In the genomic region with DNA sequence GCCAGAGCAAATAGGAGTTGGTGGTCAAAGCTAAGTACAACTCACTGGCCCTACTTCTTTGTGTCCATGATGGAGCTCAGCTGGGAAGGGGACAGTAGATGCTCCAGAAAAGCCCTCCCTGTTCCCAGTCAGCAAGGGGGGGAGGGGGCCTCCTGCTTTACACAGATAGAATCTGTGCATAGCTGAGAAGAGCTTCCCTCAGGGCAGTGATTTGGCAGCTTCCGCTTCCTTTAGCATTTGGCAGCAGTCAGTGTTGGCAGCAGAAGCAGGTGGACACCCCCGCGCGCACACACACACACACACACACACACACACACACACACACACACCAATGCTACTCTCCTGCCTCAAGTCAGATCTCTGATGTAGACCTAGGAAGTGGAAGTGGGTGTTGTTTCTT, we compare ENCODE assay signal across 9 mouse cellular contexts. TPM values are rescaled to one million over a fixed set of nuclear protein-coding genes. Genes with fewer than 3 reads are reported as not detected.
A peak's percentile ranks its signal among the peaks of the same experiment; 100 is the strongest.
DNase-seq lines count a peak whose midpoint lies in the region; ATAC-seq and TF ChIP-seq lines count a peak whose summit lies in the region.
"Had no signal": no experiment of that assay in that cellular context is flagged by ENCODE, and none has a peak within 500 bp of the region (broad histone marks: within the 10 kb centered on the region; RNA-seq: fewer than 3 reads in every experiment).

No protein-coding gene starts in this region.

- no peaks in the 10 kb centered on the region for H3K9me3 ChIP-seq in hindbrain, embryonic 11.5 days (ENCODE audit: control insufficient read depth, low read length)
- H3K9me3 ChIP-seq: stomach, embryonic 15.5 days had no signal

- no peak for TF ChIP-seq CTCF in gastrocnemius, adult 2 months (IDR thresholded peaks at IDR 0.05)

- H3K9ac ChIP-seq in hindbrain, embryonic 11.5 days (ENCODE audit: low read depth, low read length): no peak overlapping the region
- H3K9ac ChIP-seq: stomach, embryonic 15.5 days had no signal

- DNase-seq in gastrocnemius, adult 2 months: no peak
- DNase-seq in gastrocnemius, postnatal 14 days: no peak
- DNase-seq in testis, postnatal 10 days (ENCODE audit: low spot score): peak; percentile 54
- DNase-seq in testis, postnatal 14 days (ENCODE audit: low spot score): no peak
- DNase-seq in kidney, postnatal 4 days: peak; percentile 55 to 62
- DNase-seq in adipocyte (ENCODE audit: low spot score): no peak
- no peak for DNase-seq in hindbrain, embryonic 11.5 days (ENCODE audit: low spot score)

- peak overlapping the region; percentile 48 for H3K27ac ChIP-seq in gastrocnemius, adult 2 months
- no peak overlapping the region for H3K27ac ChIP-seq in hindbrain, embryonic 11.5 days (ENCODE audit: low read depth, low read length)
- H3K27ac ChIP-seq: stomach, embryonic 15.5 days had no signal

- no peak overlapping the region for H3K4me2 ChIP-seq in hindbrain, embryonic 11.5 days (replicated peaks; ENCODE audit: low read depth, low read length)
- H3K4me2 ChIP-seq: stomach, embryonic 15.5 days had no signal

- 93% methylated on average over 4 of the region's 4 CpGs for WGBS in hindbrain, embryonic 11.5 days

- no peaks in the 10 kb centered on the region for H3K4me1 ChIP-seq in hindbrain, embryonic 11.5 days (replicated peaks; ENCODE audit: control insufficient read depth, insufficient read depth, low read length)
- H3K4me1 ChIP-seq: stomach, embryonic 15.5 days had no signal

- H3K27me3 ChIP-seq in hindbrain, embryonic 11.5 days (ENCODE audit: control insufficient read depth, insufficient read depth, low read length): no peaks in the 10 kb centered on the region
- H3K27me3 ChIP-seq: stomach, embryonic 15.5 days had no signal

- no peak for ATAC-seq in monocyte, adult 5-6 weeks (replicated peaks; ENCODE audit: insufficient number of reproducible peaks, low FRiP score, low TSS enrichment, poor library complexity, severe bottlenecking)
- ATAC-seq in hindbrain, embryonic 11.5 days (ENCODE audit: low FRiP score): no peak

- H3K4me3 ChIP-seq in gastrocnemius, adult 2 months: no peak overlapping the region
- no peak overlapping the region for H3K4me3 ChIP-seq in hindbrain, embryonic 11.5 days (ENCODE audit: low read depth, low read length)
- H3K4me3 ChIP-seq: stomach, embryonic 15.5 days had no signal

- H3K36me3 ChIP-seq in hindbrain, embryonic 11.5 days (ENCODE audit: control insufficient read depth, insufficient read depth, low read length): no peaks in the 10 kb centered on the region
- H3K36me3 ChIP-seq: stomach, embryonic 15.5 days had no signal

- intact Hi-C loops in gastrocnemius, adult 2 months (cut with DNase I): no loop called here
- intact Hi-C loops in gastrocnemius, postnatal 14 days (cut with DNase I; ENCODE audit: low total_unique reads): no loop called here

RNA-seq across cellular contexts. Expression of a gene that starts 49.1 kb away (rescaled TPM):
- 10 to 100 TPM; 21.1 to 23.0 TPM for total RNA-seq in gastrocnemius, adult 2 months (2021)
- total RNA-seq in gastrocnemius, postnatal 14 days (2021): 10 to 100 TPM; 20.4 to 24.0 TPM
- total RNA-seq in monocyte, adult 5-6 weeks (2017): 62.5 to 89.1 TPM (median 62.9 TPM) in 3 replicates
- 22.8 and 25.8 TPM in 2 replicates for polyA plus RNA-seq in hindbrain, embryonic 11.5 days (2014; fragmentation: Nextera tagmentation; extraction: Ambion mirVana)

Comparison
In these comparisons a context has a peak if more than half of its experiments do, and no peak if none do; other contexts are left out.
1. DNase-seq: peak in testis, postnatal 10 days (single experiment) and kidney, postnatal 4 days (2 of 2); none in gastrocnemius, adult 2 months (single experiment), gastrocnemius, postnatal 14 days (single experiment), testis, postnatal 14 days (single experiment), adipocyte (single experiment) and hindbrain, embryonic 11.5 days (single experiment).